Mouse (Mus musculus) embryonic facial prominence, embryonic 11.5 days (tissue): ENCODE results near the gene Trmt10c. TPM values are rescaled to one million over a fixed set of nuclear protein-coding genes. Genes with fewer than 3 reads are reported as not detected.

Experiments
- ATAC-seq: fragments of 200-750 bp; cut with Nextera tagmentation; replicated peaks from 2 replicates; pipeline ENCODE4 v1.8.0; 2017; ENCODE audit warnings: low read depth; ENCODE audit not compliant: insufficient number of reproducible peaks, low FRiP score, low TSS enrichment
- DNase-seq: peaks from one replicate; pipeline ENCODE4 v3.0.0-alpha.2; 2015; ENCODE audit warnings: low spot score
- H3K27ac ChIP-seq: fragments of 300-500 bp; sonication (generic); replicated peaks from 2 replicates; pipeline ENCODE4 v1.5.1; 2014; ENCODE audit warnings: mild to moderate bottlenecking, low read depth, low read length, control low read depth
- H3K27me3 ChIP-seq: fragments of 300-500 bp; sonication (generic); 2 replicates; pipeline ENCODE4 v1.6.1; 2014; ENCODE audit warnings: mild to moderate bottlenecking, low read length, moderate library complexity, mixed read lengths; ENCODE audit not compliant: control insufficient read depth, insufficient read depth
- H3K36me3 ChIP-seq: fragments of 300-500 bp; sonication (generic); replicated peaks from 2 replicates; pipeline ENCODE4 v1.6.1; 2014; ENCODE audit warnings: low read depth, mild to moderate bottlenecking, low read length, moderate library complexity, mixed read lengths; ENCODE audit not compliant: control insufficient read depth, insufficient read depth
- H3K4me1 ChIP-seq: fragments of 300-500 bp; sonication (generic); 2 replicates; pipeline ENCODE4 v1.6.1; 2014; ENCODE audit warnings: low read length, mixed read lengths; ENCODE audit not compliant: control insufficient read depth, insufficient read depth
- H3K4me2 ChIP-seq: fragments of 300-500 bp; sonication (generic); 2 replicates; pipeline ENCODE4 v1.6.1; 2014; ENCODE audit warnings: low read depth, mild to moderate bottlenecking, control low read depth, low read length, moderate library complexity
- H3K4me3 ChIP-seq: fragments of 300-500 bp; sonication (generic); 2 replicates; pipeline ENCODE4 v1.5.1; 2014; ENCODE audit warnings: low read depth, low read length, control low read depth
- H3K9ac ChIP-seq: fragments of 300-500 bp; sonication (generic); replicated peaks from 2 replicates; pipeline ENCODE4 v1.6.1; 2014; ENCODE audit warnings: mild to moderate bottlenecking, control low read depth, low read length
- H3K9me3 ChIP-seq: fragments of 300-500 bp; sonication (generic); replicated peaks from 2 replicates; pipeline ENCODE4 v1.6.1; 2016; ENCODE audit warnings: mild to moderate bottlenecking, low read length, inconsistent platforms, mixed read lengths; ENCODE audit not compliant: control insufficient read depth
- WGBS: fragments of 180-500 bp; shearing (Covaris S2); extraction: QIAGEN DNeasy Blood & Tissue Kit; methylation state at CpG from one replicate; pipeline ENCODE4 v1.1.7; 2014; 5-methylcytosine and 5-hydroxymethylcytosine counted together
- microRNA-seq: library from miRNA; unstranded; fragments of <30 nt; microRNA quantifications from one replicate; pipeline ENCODE4, GENCODE M21; 2016; ENCODE audit warnings: borderline number of aligned reads
- polyA plus RNA-seq: library from polyadenylated mRNA; unstranded; fragments of >200 nt; fragmentation: Nextera tagmentation; extraction: Ambion mirVana; gene quantifications from 2 replicates; pipeline ENCODE4 v1.2.1, GENCODE M21; 2014

The Trmt10c gene
- polyA plus RNA-seq, 1 experiment from 2014 or later = 39.9 TPM

GRCm38 (mm10) chr16:56006798-56007197, 30.8 kb downstream of the Trmt10c start:
- H3K4me2 ChIP-seq = no peak overlapping the region
- no peaks in the 10 kb centered on the region for H3K9me3 ChIP-seq
- no peaks in the 10 kb centered on the region for H3K4me1 ChIP-seq
- no peak overlapping the region for H3K27ac ChIP-seq
- no peaks in the 10 kb centered on the region for H3K27me3 ChIP-seq
- no peak overlapping the region for H3K9ac ChIP-seq
- no peak for ATAC-seq
- no peak for DNase-seq
- WGBS = 93% methylated on average over 11 of the region's 11 CpGs
- no peak overlapping the region for H3K4me3 ChIP-seq
- peaks cover 2% of the 10 kb centered on the region; the same call in 1 of the 2 replicates for H3K36me3 ChIP-seq

GRCm38 (mm10) chr16:55994235-55994634, 43.4 kb downstream of the Trmt10c start:
- Histone ChIP-seq H3K27ac (no peak overlapping the region), H3K9ac (no peak overlapping the region), H3K36me3 (no peaks in the 10 kb centered on the region), H3K9me3 (no peaks in the 10 kb centered on the region), H3K4me1 (no peaks in the 10 kb centered on the region), H3K27me3 (no peaks in the 10 kb centered on the region), H3K4me2 (no peak overlapping the region), H3K4me3 (no peak overlapping the region)
- DNase-seq (no peak), ATAC-seq (no peak)
- WGBS = 88% methylated on average over 2 of the region's 2 CpGs

- Histone ChIP-seq H3K27ac (no peak overlapping the region), H3K9me3 (no peaks in the 10 kb centered on the region), H3K9ac (no peak overlapping the region), H3K36me3 (no peaks in the 10 kb centered on the region), H3K4me3 (no peak overlapping the region), H3K27me3 (no peaks in the 10 kb centered on the region), H3K4me1 (no peaks in the 10 kb centered on the region), H3K4me2 (no peak overlapping the region)
- WGBS = 94% methylated on average over 4 of the region's 4 CpGs
- ATAC-seq (no peak), DNase-seq (no peak)
Observed at GRCm38 (mm10) chr16:55990311-55990710, 47.3 kb downstream of the Trmt10c start.

GRCm38 (mm10) chr16:55986001-55986400, 51.6 kb downstream of the Trmt10c start:
- DNase-seq (no peak), ATAC-seq (no peak)
- Histone ChIP-seq H3K9ac (no peak overlapping the region), H3K27me3 (no peaks in the 10 kb centered on the region), H3K4me1 (no peaks in the 10 kb centered on the region), H3K27ac (no peak overlapping the region), H3K36me3 (no peaks in the 10 kb centered on the region), H3K4me3 (no peak overlapping the region), H3K4me2 (no peak overlapping the region), H3K9me3 (no peaks in the 10 kb centered on the region)
- 90% methylated on average over 3 of the region's 3 CpGs for WGBS

Small RNA genes lying within 50 kb of the gene (microRNA-seq; reads per million reads assigned to microRNA genes)
- not detected for gene Gm24047

Other genes starting within 250 kb of the Trmt10c start
- 3.0 and 3.9 TPM in 2 replicates for gene Nfkbiz, start 198.9 kb downstream of the Trmt10c start, polyA plus RNA-seq
- gene Nxpe3, start 142.5 kb downstream of the Trmt10c start, polyA plus RNA-seq = 1.2 and 1.3 TPM in 2 replicates
- 13.8 and 14.9 TPM in 2 replicates for gene Cep97, start 103.0 kb downstream of the Trmt10c start, polyA plus RNA-seq
- 844 and 899 TPM in 2 replicates for gene Rpl24, start 71.5 kb downstream of the Trmt10c start, polyA plus RNA-seq
- 17.1 and 19.0 TPM in 2 replicates for gene Zbtb11, start 63.9 kb downstream of the Trmt10c start, polyA plus RNA-seq
- gene Pcnp, start 8.1 kb downstream of the Trmt10c start, polyA plus RNA-seq = 328 and 365 TPM in 2 replicates
- gene Senp7, start 10.5 kb upstream of the Trmt10c start, polyA plus RNA-seq = 36.1 and 40.9 TPM in 2 replicates
- gene Impg2, start 166.5 kb upstream of the Trmt10c start, polyA plus RNA-seq = 0.11 TPM in 1 of 2 replicates, not detected in the other